Mouse (Mus musculus): ENCODE results near the gene Tspan4.

The Tspan4 gene

GRCm38 (mm10) chr7:141476981-141477370 is 1.9 kb downstream of the Tspan4 start:
- DNase-seq (ENCODE audit: low read depth, low spot score), result no peak

- DNase-seq (ENCODE audit: low read depth, low spot score), result no peak
Observed at GRCm38 (mm10) chr7:141477578-141478269, 2.7 kb downstream of the Tspan4 start.

GRCm38 (mm10) chr7:141478270-141478748 is 3.3 kb downstream of the Tspan4 start:
- DNase-seq (ENCODE audit: low read depth, low spot score), result no peak

- peak; percentile 68 for DNase-seq (ENCODE audit: low read depth, low spot score)
Observed at GRCm38 (mm10) chr7:141480842-141481497, 5.9 kb downstream of the Tspan4 start.

- DNase-seq (ENCODE audit: low read depth, low spot score), result no peak
Observed at GRCm38 (mm10) chr7:141481498-141482401, 6.7 kb downstream of the Tspan4 start.

GRCm38 (mm10) chr7:141482531-141483024 is 7.5 kb downstream of the Tspan4 start:
- DNase-seq (ENCODE audit: low read depth, low spot score), result no peak

- DNase-seq (ENCODE audit: low read depth, low spot score), result no peak
Observed at GRCm38 (mm10) chr7:141483114-141483653, 8.1 kb downstream of the Tspan4 start.

GRCm38 (mm10) chr7:141484186-141485120 is 9.4 kb downstream of the Tspan4 start:
- DNase-seq (ENCODE audit: low read depth, low spot score), result no peak

GRCm38 (mm10) chr7:141485186-141485585 is 10.1 kb downstream of the Tspan4 start:
- no peak for DNase-seq (ENCODE audit: low read depth, low spot score)

- DNase-seq (ENCODE audit: low read depth, low spot score), result no peak
Observed at GRCm38 (mm10) chr7:141485606-141486005, 10.6 kb downstream of the Tspan4 start.

GRCm38 (mm10) chr7:141486239-141486638 is 11.2 kb downstream of the Tspan4 start:
- no peak for DNase-seq (ENCODE audit: low read depth, low spot score)

- DNase-seq (ENCODE audit: low read depth, low spot score), result no peak
Observed at GRCm38 (mm10) chr7:141487141-141487540, 12.1 kb downstream of the Tspan4 start.

GRCm38 (mm10) chr7:141491151-141491550 is 16.1 kb downstream of the Tspan4 start:
- no peak for DNase-seq (ENCODE audit: low read depth, low spot score)

GRCm38 (mm10) chr7:141492738-141493137 is 17.7 kb downstream of the Tspan4 start:
- DNase-seq (ENCODE audit: low read depth, low spot score), result no peak

- no peak for DNase-seq (ENCODE audit: low read depth, low spot score)
Observed at GRCm38 (mm10) chr7:141493729-141494128, 18.7 kb downstream of the Tspan4 start.

- no peak for DNase-seq (ENCODE audit: low read depth, low spot score)
Observed at GRCm38 (mm10) chr7:141495379-141495778, 20.3 kb downstream of the Tspan4 start.

GRCm38 (mm10) chr7:141495940-141496339 is 20.9 kb downstream of the Tspan4 start:
- no peak for DNase-seq (ENCODE audit: low read depth, low spot score)

GRCm38 (mm10) chr7:141497600-141497999 is 22.6 kb downstream of the Tspan4 start:
- DNase-seq (ENCODE audit: low read depth, low spot score), result no peak

GRCm38 (mm10) chr7:141501820-141502555 is 26.9 kb downstream of the Tspan4 start:
- peak; percentile 38 for DNase-seq (ENCODE audit: low read depth, low spot score)

- no peak for DNase-seq (ENCODE audit: low read depth, low spot score)
Observed at GRCm38 (mm10) chr7:141502556-141502905, 27.5 kb downstream of the Tspan4 start.
